Mouse (Mus musculus) cerebellum, adult (tissue): ENCODE data around the gene Ogfod3.

Experiments
- ATAC-seq: cut with Nextera tagmentation; 2 replicates; pipeline ENCODE4 v1.9.2; 2017; ENCODE audit warnings: mild to moderate bottlenecking, moderate library complexity, mixed read lengths; ENCODE audit not compliant: insufficient number of reproducible peaks, low FRiP score, low TSS enrichment

Gene Ogfod3

DNA sequence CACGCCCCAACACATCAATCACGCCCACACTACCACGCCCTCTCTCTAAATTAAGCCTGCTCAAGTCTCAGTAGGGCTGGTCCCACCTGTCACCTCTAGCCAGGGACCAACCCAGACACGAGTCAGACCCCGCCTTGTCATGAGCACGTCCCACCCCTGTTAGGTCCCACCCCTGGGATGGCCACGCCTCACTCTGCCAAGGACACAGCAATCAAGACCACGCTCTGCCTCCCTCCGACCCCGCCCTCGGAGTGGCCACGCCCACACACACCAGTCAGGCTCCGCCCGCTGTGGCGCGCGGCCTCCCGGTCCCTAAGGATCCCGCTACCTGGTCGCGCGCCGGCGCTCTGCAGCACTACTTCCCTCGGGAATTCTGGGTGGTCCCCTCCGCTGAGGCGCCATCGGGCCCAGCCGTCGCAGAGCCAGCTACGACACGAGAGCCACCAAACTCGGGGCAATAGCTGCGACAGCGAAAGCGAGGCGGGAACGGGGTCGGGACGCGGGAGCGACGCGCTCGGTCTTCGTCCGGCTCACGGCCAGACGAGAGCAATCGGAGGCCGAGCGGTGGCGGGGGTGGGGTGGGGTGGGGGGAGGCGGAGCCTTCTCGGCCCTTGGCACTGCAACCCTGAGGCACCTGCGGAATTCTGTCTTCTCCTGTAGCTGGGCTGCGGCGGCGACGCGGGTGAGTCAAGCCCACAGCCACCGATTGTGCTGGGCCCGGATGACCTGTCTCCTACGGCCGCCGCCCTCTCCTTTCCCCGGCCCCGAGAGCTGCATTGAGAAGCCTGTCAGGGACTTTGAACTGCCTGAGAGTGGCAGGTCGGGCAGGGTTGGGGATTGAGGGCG lies at the start of gene Ogfod3, which contains the start of gene Hexdc:
Ogfod3 (minus strand) TSS at position 551 of the 846 bp plus-strand sequence.
Hexdc (plus strand) TSS at position 273 of the 846 bp plus-strand sequence.
- peak; percentile 92 for ATAC-seq

DNA sequence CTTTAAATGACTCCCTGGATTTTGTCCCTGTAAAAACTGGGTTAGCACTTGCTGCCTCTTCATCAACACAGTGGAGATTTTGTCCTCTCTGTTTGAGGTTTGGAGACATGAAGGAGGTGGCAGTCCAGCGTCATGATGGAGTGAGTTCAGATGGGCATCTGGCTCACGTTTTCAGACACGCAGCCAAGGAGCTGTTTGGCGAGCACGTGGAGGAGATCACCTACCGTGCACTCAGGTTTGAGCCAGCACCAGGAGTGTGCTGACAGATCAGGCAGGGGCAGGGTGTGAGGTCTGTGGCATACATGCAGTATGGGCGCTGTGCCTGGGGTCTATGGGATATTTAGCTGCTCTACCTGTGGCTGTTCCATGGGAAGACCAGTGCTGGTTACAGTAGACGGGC lies 45.7 kb upstream of the Ogfod3 start:
- no peak for ATAC-seq

DNA sequence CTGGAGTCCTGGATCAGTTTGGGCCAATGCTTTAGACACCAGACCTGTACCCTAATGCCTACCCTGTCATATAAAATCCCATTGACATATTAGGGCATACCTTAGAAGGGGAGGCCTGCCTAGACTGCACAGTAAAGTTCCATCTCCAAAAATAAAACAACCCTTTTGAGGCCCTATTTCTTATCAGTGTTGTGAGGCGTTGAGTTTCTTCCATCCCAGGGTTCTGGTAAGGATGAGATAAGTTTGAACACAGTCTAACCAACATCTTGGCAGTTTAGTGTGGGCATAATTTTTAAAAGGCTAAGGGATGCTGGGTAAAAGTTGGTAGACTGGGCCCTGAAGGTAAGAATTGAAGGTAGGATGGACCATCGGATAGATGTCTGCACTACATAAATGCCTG lies 35.2 kb upstream of the Ogfod3 start:
- ATAC-seq, result no peak

DNA sequence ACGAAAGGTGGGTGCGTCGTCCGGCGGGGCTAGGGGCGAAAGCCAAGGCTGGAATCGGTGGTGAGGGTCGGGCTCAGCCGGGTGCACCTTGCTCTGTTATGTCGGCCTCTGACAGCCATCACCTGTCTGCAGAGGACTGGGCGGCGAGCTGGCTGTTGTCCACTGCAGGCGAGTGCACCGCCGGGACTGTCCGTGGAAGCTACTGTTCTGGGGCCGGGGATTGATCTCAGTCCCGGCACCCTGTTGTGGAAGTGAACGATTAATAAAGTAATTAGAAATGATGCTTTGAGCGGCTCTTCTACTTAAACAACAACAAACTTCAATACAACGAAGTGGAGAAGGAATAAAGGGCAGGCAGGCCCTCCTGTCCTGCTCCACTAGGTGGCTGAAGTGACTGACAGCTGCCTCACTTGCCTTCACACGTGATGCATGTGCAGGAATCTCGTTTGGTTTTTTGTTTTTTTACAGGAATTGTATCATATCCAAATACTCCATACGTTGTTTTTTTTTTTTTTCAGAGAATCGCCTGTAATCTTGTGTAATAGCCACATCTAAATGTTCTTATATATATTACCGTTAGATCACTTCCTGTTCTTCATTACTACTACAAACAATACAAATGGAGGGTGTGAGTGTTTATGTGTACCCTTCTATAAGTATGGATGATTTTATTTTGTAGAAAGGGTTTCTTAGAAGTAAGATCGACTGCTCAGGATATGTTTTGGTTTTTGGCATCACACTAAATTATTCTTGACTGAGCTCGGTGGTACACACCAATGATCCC lies 33.0 kb upstream of the Ogfod3 start:
- no peak for ATAC-seq

DNA sequence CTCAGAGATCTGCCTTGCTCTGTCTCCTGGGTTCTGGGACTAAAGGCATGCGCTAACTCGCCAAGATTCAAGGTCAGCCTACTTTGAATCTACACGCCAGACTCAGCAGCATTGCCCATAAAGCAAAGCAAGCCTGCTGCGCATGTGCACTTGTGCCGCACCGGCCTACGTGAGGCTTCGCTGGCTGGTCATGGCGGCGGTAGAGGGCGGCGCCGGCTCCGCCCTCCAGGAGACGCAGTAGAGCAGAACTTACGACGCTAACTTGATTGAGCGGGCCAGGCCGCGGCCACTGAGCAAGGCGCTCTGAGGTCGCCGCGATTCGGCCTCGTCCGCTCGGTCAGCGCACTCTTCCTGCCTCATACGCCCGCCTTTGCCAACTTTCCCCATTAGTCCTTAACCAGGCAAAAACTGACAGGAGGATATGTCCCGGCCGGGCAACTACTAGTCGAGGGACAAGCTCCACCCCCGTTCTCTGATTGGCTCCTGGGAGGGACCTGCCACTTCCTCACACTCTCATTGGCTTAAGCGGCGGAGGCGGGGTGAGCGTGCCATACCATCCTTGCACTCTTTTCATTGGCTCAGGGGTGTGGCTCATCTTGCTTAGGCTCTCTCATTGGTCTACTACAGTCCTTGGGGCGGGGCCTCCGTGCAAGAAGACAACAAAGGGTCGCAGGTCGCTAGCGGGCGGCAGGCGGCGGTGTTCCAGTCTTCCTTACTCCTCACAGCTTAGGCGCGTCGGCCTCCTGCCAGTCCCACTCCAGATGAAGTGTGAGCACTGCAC lies 32.2 kb upstream of the Ogfod3 start, which contains the start of gene Narf:
Narf (plus strand) TSS at position 690 of the 781 bp plus-strand sequence.
- peak; percentile 99 for ATAC-seq

DNA sequence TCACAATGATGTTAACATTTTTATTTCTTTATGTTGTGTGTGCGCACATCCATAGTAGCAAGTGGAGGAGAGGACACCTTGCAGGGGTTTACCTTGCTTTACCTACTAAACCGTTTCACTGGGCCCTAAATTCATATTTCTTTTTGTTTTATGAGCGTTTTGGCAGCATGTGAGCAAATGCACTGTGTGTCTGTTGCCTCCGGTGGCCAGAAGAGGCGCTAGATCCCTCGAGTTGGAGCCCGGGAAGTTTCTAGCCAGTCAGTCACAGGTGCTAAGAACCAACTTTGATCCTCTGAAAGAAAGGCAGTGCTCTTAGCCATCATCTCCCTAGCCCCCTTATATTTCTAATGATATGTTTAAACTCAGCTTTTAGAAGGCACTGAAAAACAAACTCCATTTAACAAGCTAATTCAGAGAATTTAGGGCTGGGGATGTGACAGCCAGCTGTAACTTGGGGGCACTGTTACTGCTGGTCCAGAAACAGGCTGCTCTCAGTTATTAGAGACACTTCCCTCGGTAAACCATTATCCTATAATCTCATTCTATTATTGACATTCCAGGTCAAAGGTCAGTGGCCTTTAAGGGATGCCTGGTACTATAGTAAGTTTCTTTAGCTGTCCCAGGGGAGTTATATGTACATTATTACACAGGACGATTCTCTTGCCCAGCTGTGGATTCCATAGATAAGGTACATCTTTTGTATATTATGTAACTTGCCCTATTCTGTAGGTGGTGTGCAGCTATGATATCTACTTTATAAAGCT lies 31.1 kb upstream of the Ogfod3 start:
- no peak for ATAC-seq

DNA sequence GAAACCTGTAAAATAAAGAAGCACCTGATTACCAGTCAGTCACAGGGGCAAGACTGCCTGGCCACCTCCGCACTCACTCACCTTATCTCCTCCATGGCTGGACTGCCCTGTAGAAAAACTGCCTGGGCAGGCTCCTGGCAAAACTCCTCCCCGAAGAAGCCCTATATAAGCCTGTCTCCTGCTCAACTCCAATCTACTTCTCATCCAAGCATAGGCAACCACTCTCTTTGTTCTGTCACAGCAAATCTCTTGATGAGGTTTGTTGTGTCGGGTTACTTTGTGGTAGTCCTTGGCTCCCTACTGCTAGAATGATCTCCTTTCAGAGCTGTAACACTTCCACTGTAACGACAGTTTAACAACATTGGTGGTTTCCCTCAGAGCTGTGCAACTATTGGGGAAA lies 28.2 kb upstream of the Ogfod3 start:
- ATAC-seq, result no peak

DNA sequence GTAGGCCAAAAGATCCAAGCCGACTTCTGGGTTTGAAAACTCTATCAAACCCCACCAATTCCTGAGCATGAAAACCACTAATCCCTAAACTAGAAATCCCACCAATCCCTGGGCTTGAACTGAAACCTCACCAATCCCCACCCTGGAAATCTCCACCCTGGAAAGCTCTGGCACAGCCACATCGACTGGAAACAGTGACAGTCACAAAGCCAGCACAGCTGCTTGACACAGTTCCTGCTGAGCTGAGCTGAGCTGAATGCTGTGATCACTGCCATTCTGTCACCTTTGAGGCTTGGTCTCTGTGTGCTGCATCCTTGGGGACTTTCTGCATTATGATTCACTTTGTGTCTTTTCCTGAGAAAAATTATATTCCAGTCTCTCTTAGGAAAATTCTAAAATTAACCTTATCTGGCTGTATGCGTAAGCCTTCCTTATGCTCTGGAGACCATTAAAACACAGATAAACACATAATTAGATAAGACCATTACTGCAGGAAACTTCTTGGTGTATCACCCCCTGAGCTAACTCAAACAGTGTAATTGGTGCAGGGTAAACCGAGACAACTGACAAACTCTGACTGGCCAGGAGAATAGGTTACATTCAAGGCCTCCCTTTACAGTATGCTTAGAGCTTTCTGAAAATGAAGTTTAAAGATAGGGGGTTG lies 27.2 kb upstream of the Ogfod3 start:
- no peak for ATAC-seq

DNA sequence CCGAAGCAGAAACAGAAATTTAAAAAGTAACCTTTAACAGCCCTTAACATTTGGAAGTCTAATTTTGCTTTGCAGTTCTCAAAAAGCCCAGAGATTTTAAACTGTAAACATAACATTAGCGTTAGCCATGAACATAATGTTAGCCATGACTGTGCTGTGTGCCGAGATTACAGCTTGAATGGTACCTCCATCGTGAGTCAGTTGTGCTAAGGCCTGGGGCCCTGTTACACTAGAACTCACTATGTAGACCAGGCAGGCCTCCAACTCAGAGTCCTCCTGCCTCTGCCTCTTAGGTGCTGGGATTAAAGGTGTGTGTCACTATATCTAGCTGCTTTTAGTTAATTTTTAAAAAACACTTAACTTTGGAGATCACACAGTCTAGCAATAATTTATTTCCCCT lies 26.7 kb upstream of the Ogfod3 start:
- no peak for ATAC-seq

DNA sequence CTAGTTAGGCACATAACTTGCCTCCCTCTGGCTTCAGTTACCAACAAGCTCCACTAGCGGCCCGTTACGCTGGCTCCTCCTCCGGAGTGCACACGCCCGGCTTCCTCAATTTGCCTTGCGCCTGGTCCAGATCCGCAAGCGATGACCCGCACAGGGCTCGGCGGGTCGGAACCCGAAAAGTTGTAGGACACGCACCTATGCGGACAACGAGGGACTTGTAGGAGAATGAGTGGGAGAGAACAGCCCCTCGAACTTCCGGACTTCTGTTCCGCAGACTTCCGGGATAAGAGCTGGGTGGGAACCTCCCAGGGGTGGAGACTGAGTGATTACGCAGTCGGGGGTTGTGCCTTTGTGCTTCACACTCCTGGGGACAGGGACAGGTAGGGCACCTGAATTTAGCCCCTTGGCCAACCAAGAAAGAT lies 24.5 kb upstream of the Ogfod3 start, which contains the start of gene Cybc1:
Cybc1 (minus strand) TSS at position 305 of the 422 bp plus-strand sequence.
- ATAC-seq, result peak; percentile 82; the same call in 1 of the 2 replicates

DNA sequence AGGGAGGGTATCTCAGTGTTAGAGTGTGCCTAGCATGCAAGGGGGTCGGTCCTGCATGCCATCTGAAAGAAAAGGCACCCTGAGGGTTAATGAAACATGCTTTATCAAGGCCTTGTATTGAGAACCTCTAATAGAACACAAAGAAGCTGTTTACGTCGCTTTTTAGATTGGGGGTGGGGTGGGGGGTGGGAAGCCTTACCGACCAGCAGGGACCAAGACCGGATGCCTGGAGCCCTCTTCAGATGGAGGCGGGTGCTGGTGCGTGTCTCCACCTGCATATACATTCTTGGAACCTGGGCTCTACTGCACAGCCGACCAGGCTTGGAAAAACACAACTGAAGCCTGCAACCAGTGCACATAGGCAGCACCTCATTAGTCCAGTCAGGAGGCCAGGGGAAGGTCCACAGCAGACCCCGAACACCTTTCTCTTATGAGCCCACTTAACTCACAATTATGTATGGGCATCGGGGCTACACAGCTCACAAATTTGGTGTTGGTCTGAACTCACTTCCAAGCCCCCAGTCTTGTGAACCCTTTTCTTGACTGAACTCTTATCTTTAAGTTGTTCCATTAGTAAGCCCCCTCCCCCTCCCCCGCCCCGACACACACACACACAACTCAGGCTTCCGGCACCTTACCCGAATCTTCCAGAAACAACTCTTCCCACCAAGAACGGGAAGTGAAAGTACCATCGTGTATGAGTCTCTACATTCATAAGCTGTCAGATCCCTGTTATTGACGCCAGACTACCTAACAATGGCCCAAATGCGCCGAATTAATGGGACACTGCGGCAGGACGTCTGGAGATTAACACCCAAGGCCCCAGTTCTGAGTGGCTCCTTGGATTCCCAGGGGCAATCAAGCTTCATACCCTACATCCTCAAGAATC lies 23.9 kb upstream of the Ogfod3 start:
- ATAC-seq, result no peak

DNA sequence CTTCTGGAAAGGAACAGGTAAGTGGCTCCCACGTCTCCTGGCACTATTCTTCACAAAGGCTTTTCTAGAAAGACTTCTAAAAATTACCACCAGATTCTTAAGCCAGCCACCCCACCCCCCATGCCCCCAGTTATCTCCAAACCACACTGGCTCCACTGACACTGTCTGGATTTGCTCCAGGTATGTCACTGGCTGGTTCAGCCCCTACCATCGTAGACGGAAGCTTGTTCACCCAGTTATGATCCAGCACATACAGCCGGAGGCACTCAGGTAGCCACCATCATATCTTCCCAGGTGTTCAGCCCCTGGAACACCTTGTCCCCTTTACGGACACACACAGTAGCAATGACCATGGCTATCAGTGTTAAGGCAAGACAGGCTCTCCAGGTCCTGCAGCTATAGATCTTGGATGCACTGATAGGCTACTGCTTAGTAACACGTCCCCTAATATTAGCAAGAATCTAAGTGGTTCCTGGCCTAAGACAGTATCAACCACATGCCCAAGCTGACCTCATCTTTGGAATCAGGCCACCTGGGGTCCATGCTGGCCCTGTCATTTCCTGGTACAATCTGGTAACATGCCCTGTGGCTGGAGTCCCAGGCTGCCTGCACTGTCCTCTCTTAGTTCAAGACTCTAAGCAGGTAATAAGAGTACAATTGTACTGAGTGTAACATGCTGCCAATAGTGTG lies 17.0 kb upstream of the Ogfod3 start:
- peak; percentile 54; the same call in 1 of the 2 replicates for ATAC-seq

DNA sequence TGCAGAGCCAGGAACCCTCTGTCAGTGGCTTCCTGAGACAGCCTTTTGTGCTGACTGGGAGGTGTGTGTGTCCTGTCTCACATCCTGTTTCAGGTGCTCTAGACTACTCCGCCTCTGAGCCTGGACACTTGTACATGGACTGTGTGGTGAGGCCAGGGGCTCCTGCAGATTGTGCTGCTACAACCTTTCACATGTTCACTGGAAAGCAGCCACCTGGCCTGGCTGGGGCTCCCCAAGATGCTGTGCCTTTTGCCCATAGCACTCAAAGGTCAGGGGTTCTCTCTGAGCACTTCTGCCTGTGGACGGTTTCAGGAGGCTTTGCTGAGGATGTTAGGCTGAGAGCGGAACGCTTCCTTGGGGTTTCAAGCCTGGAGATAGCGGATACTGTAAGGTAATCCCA lies 16.3 kb upstream of the Ogfod3 start:
- no peak for ATAC-seq

DNA sequence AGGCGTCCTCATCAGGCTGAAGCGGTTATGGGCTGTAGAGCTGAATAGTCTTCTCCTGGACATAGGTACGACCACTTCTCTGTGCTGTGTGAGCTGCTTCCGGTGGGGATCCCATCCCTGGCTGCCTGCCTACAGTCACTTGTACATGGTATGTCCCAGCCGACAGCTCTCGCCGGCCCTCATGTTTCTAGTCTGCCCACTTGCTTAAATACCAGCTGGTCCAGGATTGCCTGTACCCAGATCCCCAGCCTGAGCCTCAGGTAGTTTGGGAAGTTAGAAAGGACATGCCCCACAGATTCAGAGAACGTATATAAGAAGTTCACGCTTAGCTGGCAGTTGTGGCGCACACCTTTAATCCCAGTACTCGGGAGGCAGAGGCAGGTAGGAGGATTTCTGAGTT lies 15.3 kb upstream of the Ogfod3 start:
- ATAC-seq, result no peak

DNA sequence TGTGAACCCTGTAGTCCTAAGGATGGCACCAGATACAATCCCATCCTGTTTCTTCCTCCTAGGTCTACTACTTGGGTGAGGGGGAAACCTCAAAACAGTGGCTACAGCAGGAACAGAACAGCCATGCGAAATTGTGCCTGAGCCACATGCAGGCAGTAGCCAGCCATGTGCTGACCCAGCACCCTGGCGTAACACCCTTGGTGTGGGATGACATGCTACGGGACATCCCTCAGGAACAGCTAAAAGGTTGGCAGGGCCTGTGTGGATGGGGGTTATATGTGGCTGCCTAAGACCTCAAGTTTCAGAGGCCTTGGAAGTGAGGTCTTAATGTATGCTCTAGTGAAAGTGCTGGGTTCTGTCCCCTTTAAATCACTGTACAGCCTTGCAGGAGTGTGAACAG lies 12.3 kb upstream of the Ogfod3 start:
- ATAC-seq, result no peak

DNA sequence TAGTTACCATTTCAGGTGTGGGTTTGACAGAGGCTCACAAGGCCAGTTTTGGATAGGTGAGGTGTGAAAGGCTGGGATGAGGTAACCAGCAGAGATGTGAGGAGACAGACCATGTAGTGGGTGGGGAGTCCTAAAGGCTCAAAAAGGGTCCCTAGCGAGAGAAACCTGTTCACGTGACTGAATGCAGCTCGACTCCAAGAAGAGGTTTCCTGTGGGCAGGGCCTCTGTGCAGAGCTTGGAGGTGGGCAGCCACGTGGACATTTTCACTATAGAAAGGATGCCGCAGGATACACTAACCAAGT lies 701 bp downstream of the Ogfod3 start:
- no peak for ATAC-seq

DNA sequence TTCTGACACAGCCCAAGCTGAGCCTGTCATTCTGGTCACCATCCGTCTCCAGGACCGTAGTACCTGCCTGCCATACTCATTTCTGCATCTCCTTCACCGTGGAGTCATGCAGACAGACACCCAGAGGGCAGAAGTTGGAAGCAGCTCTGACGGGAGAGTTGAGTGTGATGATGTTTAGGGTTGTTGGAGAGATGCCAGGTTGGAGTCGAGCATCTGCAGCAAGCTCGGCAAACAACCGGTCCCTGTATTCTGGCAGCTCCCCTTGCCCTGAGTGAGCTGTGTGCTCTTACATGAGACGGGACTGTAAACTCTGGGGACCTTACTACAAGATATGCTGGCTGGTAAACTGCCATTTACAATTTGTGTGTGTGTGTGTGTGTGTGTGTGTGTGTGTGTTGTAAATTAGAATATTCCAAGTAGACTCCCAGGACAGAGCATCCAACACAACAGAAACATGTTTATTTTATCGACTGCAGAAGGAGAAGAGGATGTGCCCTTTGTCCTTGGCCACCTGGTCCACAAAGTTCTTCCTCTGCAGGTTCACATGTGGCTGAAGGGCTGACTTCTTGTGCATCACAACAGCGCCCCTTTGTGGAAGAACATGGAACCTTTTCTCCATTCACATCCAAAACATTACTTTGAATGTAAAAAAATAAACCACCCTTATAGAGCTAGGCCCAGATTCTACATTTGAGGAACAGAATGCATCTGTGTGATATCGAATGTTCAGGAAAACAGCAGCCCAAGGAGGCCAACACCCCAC lies 2.9 kb downstream of the Ogfod3 start:
- no peak for ATAC-seq
